Mouse (Mus musculus) lung, postnatal 10 days (tissue): ENCODE data around the gene Sdccag8.
A peak's percentile ranks its signal among the peaks of the same experiment; 100 is the strongest.

Source experiments
- DNase-seq: peaks from one replicate; pipeline ENCODE4 v3.0.0; 2021

Sdccag8 gene

DNA sequence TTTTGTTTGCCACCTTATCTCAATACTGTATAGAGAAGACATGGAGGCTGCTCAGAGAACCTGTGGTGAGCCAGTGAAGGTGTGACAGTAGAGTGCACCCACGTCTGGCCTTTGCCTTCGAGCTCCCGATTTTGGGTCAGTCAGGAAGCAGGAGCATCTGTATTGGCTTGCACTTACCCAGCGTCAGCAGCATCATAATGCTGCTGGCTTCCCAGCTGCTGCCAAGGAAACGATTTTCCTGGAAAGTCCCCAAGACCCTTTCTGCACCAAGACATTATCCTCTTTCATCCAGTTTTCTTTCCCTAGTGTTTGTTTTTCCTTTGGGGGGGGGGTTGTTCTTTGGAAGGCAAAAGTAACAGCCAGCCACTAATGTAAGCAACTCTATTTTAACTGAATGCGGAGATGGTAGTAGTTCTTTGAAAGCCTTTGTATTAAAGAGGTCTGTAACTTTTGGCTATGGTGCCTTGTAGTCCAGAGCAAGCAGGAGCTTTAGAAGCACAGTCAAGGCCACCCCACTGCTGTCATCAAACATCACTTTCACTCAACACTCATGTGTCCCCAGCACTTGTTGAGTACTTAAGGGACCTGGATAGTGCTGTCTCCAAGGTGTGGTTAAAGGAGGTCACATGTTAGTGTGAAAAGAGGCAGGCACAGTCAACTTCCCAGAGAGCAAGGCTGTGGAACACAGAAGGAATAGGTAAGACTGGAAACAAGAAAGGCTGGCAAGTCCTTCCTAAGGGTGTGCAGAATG, 172.7 kb downstream of the Sdccag8 start:
- DNase-seq, result peak; percentile 62

DNA sequence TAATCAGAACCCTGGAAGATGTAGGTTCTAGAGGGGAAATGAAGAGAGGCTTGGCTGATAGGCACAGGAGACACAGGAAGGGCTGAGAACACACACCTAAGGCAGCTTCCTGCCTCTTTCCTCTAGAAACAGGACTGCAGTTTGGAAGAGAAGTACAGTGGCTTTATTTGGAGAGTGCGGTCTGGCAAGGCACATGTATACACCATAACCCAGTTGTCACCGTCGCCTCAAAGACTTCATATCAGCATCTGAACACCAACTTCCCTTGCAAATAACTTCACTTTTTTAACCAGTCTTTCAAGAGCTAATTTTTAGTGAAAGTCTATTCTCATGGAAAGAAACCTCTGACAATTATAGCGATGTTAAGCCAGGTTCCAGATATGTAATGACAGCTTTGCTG, 177.0 kb downstream of the Sdccag8 start:
- DNase-seq, result no peak

GRCm38 (mm10) chr1:176992517-176992916, 178.1 kb downstream of the Sdccag8 start:
- DNase-seq, result no peak

DNA sequence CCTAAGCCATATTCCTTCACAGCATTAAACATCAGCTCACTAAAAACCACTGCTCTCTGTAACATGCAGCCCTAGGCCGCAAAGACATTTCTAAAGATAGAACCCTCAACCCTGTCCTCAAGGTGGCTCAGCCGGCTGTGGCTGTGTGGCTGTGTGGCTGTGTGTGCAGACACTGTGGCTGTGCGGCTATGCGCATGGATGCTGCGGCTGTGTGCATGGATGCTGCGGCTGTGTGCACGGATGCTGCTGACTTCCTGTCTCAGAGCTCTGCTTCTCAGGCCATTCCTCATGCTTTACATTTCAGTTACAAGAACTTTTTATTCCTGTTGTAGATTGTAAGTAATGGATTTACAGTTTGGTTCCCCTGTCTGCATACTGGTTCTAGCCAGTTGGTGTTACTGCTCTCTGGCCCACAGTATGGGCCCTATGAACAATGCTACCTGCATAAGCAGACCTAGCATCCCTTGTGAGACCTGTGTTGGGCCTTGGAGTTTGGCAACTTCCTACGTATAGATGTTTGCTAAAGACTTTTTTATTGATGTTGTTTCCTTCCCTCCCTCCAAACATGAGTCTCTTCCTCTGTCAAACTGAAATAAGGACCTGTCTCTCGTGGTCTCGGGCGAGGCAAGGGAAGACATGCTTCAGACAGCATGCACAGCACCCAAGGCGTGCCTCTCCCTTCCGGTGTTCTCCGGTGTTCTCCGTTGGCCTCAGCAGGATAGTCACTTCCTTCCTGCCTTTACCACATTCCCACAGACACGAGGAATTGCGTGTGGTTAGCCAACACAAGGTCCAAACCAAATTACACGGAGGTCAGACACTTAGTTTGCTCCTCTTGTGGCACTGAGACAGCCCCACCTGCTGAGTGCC, 178.9 kb downstream of the Sdccag8 start:
- no peak for DNase-seq

GRCm38 (mm10) chr1:176994087-176994486, 179.6 kb downstream of the Sdccag8 start:
- no peak for DNase-seq

- DNase-seq, result no peak
Measured at GRCm38 (mm10) chr1:176994707-176995418, 180.4 kb downstream of the Sdccag8 start.

- DNase-seq, result no peak
Measured at GRCm38 (mm10) chr1:176995419-176995775, 180.9 kb downstream of the Sdccag8 start.

DNA sequence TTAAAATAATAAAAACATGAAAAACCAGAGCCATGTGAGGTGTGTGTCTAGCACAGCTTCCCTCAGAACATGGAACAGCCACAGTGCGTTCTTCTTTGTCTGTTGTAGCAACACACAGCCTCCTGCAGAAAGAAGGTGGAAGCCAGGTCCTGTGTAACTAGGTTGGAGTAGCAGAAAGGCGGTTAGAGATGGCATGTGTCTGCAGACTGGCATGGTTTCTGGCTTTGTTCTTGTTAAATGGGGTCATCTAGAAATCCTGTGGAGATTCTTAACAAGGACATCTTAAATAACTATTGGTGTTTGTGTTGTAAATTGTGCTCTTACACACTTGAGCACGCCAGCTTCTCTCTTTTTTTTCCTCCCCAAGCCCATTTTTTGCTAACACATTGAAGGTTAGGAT, 181.7 kb downstream of the Sdccag8 start:
- DNase-seq, result no peak

DNA sequence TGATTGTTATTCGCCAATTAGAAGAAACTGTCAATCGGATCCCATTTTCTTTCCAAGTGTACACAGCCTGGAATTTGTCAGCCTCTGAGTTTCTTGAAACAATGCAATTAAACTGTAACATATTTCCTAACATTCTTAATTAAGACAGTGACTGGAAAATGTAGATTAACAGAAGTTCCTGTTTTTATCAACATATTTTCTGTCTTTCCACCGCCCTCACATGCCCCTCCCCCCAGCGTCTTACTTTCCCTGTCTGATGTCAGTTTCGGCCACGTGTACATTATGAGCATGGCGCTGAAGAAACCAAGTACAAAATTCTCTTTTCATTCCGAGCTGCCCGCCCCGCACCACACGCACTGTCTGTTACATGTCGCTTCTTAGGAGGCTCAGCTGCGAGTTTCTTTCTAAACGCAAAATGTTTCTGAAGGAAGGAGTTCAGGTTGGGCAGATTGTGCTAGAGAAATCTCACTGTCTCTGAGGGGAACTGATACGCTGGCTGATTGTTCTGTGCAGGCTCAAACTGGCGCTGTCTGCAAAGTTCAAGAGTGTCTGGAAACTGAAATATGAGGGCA, 182.3 kb downstream of the Sdccag8 start:
- DNase-seq, result peak; percentile 47

DNA sequence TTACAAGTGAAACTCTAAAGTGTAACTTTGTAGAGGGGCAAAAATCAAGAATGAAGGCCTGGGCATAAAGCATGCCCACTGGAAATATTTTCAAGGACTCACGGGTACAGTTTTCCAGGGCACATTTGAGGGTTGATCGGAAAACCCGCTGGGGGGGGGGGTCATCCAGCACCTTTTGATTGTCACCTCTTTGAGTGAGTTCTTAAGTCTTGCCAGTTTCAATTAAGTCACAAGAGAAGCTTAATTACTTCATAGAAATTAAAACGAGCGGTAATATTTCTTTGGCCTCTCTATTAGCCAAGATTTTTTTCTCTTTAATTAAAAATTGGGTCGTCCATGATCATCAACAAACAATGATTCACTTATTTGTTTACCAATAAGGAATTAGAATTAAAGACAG, 182.8 kb downstream of the Sdccag8 start:
- DNase-seq, result no peak

- DNase-seq, result no peak
Measured at GRCm38 (mm10) chr1:176997711-176998689, 183.5 kb downstream of the Sdccag8 start.

- peak; percentile 53 for DNase-seq
Measured at GRCm38 (mm10) chr1:176999011-176999410, 184.6 kb downstream of the Sdccag8 start.

- no peak for DNase-seq
Measured at GRCm38 (mm10) chr1:177002951-177003350, 188.5 kb downstream of the Sdccag8 start.

- DNase-seq, result no peak
Measured at GRCm38 (mm10) chr1:177004041-177004741, 189.7 kb downstream of the Sdccag8 start.

- DNase-seq, result no peak
Measured at GRCm38 (mm10) chr1:177007405-177007804, 192.9 kb downstream of the Sdccag8 start.

GRCm38 (mm10) chr1:177008777-177009176, 194.3 kb downstream of the Sdccag8 start:
- DNase-seq, result no peak

GRCm38 (mm10) chr1:177010041-177010440, 195.6 kb downstream of the Sdccag8 start:
- DNase-seq, result no peak

DNA sequence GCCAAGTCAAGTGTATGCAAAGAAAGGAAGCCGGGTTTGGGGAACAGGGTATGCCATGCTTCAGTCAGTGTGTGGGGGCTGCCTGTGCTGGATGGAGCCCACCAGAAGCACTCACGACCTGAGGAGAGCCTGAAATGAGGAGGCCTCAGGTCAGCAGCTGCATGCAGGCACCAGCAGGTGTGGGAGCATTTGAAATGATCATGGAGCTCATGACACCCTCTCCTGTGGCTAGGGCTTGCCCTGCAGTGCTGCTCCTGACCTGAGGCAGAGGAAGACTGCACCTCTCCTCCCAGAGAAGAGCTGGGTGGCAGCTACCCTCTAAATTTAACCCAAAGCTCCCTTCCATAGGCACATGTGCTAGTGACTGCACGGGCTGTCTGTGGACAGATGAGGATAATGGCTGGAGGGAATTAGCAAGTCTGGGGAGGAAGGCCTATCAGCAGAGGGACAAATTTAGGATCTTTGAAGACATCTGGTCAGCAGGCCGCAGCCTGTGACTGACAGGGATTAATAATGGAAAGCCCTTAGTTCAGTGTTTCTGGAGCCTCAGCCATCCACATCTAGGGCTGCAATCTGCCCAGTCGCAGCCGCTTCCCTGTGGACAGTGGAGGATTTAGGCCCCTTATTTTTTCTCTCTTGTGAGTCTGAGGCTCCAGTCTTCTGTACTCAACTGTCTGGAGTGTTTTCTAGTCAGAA, 196.3 kb downstream of the Sdccag8 start:
- no peak for DNase-seq

GRCm38 (mm10) chr1:177011688-177012087, 197.2 kb downstream of the Sdccag8 start:
- DNase-seq, result no peak

DNA sequence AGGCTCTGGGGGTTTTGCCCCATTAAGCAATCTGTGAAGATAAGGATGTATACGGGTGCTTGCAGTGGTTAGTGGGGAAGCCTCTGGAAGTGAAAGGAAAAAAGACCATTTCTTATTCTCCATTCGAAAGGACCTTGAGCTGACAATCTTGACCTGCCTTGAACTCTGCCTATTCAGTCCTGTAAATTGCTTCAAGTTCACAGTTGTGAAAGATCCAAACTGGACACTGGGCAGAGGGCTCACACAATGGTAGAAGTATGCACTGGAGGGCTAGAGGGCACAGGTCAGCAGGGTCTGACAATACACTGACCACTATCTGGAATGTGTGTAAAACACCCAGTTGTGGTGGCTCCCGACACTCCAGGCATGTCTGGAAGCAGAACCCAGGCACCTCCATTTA, 198.3 kb downstream of the Sdccag8 start:
- no peak for DNase-seq

GRCm38 (mm10) chr1:177013313-177013712, 198.9 kb downstream of the Sdccag8 start:
- no peak for DNase-seq
